Mouse (Mus musculus) C2C12 (cell line): ENCODE results near the gene Selp. TPM values are rescaled to one million over a fixed set of nuclear protein-coding genes. Genes with fewer than 3 reads are reported as not detected.

Experiments used
- H3K27me3 ChIP-seq: one replicate; pipeline ENCODE4 v1.6.1; 2011; ENCODE audit not compliant: control insufficient read depth, insufficient read depth, insufficient read length
- H3K36me3 ChIP-seq: one replicate; pipeline ENCODE4 v1.6.1; 2011; ENCODE audit not compliant: control insufficient read depth, insufficient read depth
- H3K4me3 ChIP-seq: one replicate; pipeline ENCODE4 v1.5.1; 2011; ENCODE audit warnings: mild to moderate bottlenecking, control low read depth; ENCODE audit not compliant: poor library complexity, insufficient read depth, severe bottlenecking
- H3K79me2 ChIP-seq: one replicate; pipeline ENCODE4 v1.6.1; 2011; ENCODE audit not compliant: control insufficient read depth, insufficient read depth
- H3K79me3 ChIP-seq: one replicate; pipeline ENCODE4 v1.6.1; 2011; ENCODE audit warnings: low read depth, control low read depth
- H3ac ChIP-seq: one replicate; pipeline ENCODE3; 2011; ENCODE audit warnings: low read depth; ENCODE audit not compliant: control insufficient read depth, insufficient read length
- CEBPB ChIP-seq: IDR thresholded peaks from one replicate; pipeline ENCODE4 v1.6.1; 2011; ENCODE audit warnings: low read depth, mild to moderate bottlenecking, control low read depth, moderate library complexity
- CTCF ChIP-seq: IDR thresholded peaks from one replicate; pipeline ENCODE4 v1.5.1; 2011; ENCODE audit not compliant: control insufficient read depth, insufficient read depth, insufficient read length
- FOSL1 ChIP-seq: IDR thresholded peaks from one replicate; pipeline ENCODE4 v1.8.0; 2011; ENCODE audit warnings: mild to moderate bottlenecking, low read length; ENCODE audit not compliant: poor library complexity, insufficient read depth, severe bottlenecking
- MAX ChIP-seq: IDR thresholded peaks from one replicate; pipeline ENCODE4 v1.6.1; 2011; ENCODE audit warnings: mild to moderate bottlenecking, control low read depth
- MYOD1 ChIP-seq: IDR thresholded peaks from one replicate; pipeline ENCODE4 v1.6.1; 2011; ENCODE audit warnings: low read depth; ENCODE audit not compliant: control insufficient read depth, insufficient read length
- MYOG ChIP-seq: IDR thresholded peaks from one replicate; pipeline ENCODE4 v1.6.1; 2011; ENCODE audit not compliant: control insufficient read depth, insufficient read length; ENCODE audit errors: extremely low read depth
- USF1 ChIP-seq: IDR thresholded peaks from one replicate; pipeline ENCODE4 v1.6.1; 2011; ENCODE audit warnings: low read depth, mild to moderate bottlenecking, control low read depth, moderate library complexity
- polyA plus RNA-seq: library from polyadenylated mRNA; unstranded; fragments of >200 nt; fragmentation: generic; extraction: Trizol; gene quantifications from one replicate; pipeline ENCODE4 v1.2.1, GENCODE M21; 2012; ENCODE audit warnings: missing spikeins

Selp gene
- polyA plus RNA-seq, 1 experiment, result 24.1 TPM

- no peaks in the 10 kb centered on the region for H3K79me3 ChIP-seq
- H3K4me3 ChIP-seq, result no peak overlapping the region
- TF ChIP-seq MYOD1, result no peak
- no peak overlapping the region for H3ac ChIP-seq
- peaks cover 9% of the 10 kb centered on the region for H3K27me3 ChIP-seq
- no peaks in the 10 kb centered on the region for H3K79me2 ChIP-seq
- H3K36me3 ChIP-seq, result no peaks in the 10 kb centered on the region
Measured at GRCm38 (mm10) chr1:164168818-164169217, 53.8 kb downstream of the Selp start.

- H3ac ChIP-seq, result no peak overlapping the region
- no peak for TF ChIP-seq MAX
- H3K79me3 ChIP-seq, result no peaks in the 10 kb centered on the region
- H3K27me3 ChIP-seq, result peaks cover 3% of the 10 kb centered on the region
- H3K4me3 ChIP-seq, result no peak overlapping the region
- H3K36me3 ChIP-seq, result no peaks in the 10 kb centered on the region
- no peaks in the 10 kb centered on the region for H3K79me2 ChIP-seq
Measured at GRCm38 (mm10) chr1:164170434-164170833, 55.4 kb downstream of the Selp start.

DNA sequence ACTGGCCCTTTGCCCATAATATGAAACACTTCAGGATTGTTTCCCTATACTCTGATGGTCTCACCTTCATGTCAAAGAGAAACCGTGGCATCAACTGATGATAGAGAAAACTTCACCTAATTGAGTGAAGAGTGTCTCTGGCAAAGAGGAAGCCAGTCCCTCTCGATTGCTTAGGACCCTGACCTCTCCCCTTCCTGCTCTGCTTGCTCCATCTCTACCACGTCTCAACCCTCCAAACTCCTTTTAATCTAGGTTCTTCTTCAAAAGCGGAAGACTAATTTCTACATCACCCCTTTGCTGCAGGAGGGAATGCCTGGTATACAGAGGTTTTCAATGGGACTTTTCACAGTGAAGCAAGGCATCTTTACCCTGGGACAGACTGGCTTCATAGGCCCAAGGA lies 58.1 kb downstream of the Selp start:
- TF ChIP-seq USF1 (no peak), MAX (no peak), FOSL1 (no peak), MYOD1 (no peak), CTCF (no peak), MYOG (no peak), CEBPB (no peak)
- H3K4me3 ChIP-seq, result no peak overlapping the region
- peaks cover 3% of the 10 kb centered on the region for H3K27me3 ChIP-seq
- H3ac ChIP-seq, result no peak overlapping the region
- no peaks in the 10 kb centered on the region for H3K79me3 ChIP-seq
- H3K36me3 ChIP-seq, result no peaks in the 10 kb centered on the region
- H3K79me2 ChIP-seq, result no peaks in the 10 kb centered on the region

DNA sequence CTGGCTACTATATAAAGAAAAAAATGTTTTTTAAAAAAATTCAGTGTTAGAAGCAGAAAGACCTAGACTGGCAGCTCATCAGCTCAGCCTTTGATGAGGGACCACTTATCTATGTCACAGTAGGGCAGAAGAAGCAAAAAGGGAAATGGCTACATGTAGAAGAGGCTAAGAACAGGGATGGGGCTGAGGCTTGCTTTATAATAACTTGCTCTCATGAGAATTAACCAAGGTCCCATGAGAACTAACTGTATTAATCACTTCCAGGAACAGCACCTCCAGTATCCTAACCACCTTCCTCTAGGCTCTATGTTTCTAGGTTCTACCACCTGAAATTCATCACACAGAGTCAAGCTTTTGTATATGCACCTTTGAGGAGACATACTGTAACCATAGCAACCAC lies 61.8 kb downstream of the Selp start:
- TF ChIP-seq FOSL1 (no peak), CTCF (no peak), CEBPB (no peak), MYOD1 (no peak), MYOG (no peak), USF1 (no peak), MAX (no peak)
- Histone ChIP-seq H3ac (no peak overlapping the region), H3K79me3 (no peaks in the 10 kb centered on the region)

DNA sequence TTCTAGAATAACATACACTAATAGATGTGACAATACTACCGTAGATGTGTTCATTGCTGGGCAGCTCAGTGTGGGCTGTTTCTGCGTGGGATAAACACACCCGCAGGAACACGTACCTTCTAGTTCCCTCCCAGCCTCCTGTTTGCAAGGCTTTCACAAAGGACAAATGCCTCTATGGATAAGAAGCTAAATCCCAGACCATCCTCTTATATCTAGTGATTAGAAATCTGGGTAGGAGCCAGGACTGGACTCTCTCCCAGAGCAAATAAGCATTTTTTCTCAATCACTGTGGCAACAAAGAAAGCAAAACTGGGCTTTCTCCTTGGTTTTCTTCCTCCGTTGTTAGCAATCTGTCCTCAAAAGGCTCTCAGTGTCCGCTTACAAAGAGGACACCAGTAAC lies 63.4 kb downstream of the Selp start:
- Histone ChIP-seq H3K79me2 (no peaks in the 10 kb centered on the region), H3K36me3 (no peaks in the 10 kb centered on the region), H3ac (no peak overlapping the region), H3K4me3 (no peak overlapping the region), H3K79me3 (no peaks in the 10 kb centered on the region), H3K27me3 (peaks cover 20% of the 10 kb centered on the region)
- no peak for TF ChIP-seq CTCF
- no peak for TF ChIP-seq MYOD1
- no peak for TF ChIP-seq MAX
- TF ChIP-seq FOSL1, result no peak
- no peak for TF ChIP-seq USF1
- TF ChIP-seq CEBPB, result no peak
- no peak for TF ChIP-seq MYOG

More for the DNA sequence above, 61.8 kb downstream of the Selp start:
- no peak overlapping the region for H3K4me3 ChIP-seq
- H3K79me2 ChIP-seq, result no peaks in the 10 kb centered on the region
- H3K27me3 ChIP-seq, result peaks cover 10% of the 10 kb centered on the region
- H3K36me3 ChIP-seq, result no peaks in the 10 kb centered on the region

GRCm38 (mm10) chr1:164184142-164184870 lies 69.2 kb downstream of the Selp start:
- no peaks in the 10 kb centered on the region for H3K79me3 ChIP-seq
- H3K36me3 ChIP-seq, result no peaks in the 10 kb centered on the region
- no peaks in the 10 kb centered on the region for H3K79me2 ChIP-seq
- TF ChIP-seq MAX (no peak), CEBPB (no peak), CTCF (no peak), MYOD1 (no peak), FOSL1 (no peak)
- peaks cover 28% of the 10 kb centered on the region for H3K27me3 ChIP-seq
- no peak overlapping the region for H3ac ChIP-seq
- no peak overlapping the region for H3K4me3 ChIP-seq
